Mouse (Mus musculus): ENCODE results near the gene Khdrbs1.

DNA sequence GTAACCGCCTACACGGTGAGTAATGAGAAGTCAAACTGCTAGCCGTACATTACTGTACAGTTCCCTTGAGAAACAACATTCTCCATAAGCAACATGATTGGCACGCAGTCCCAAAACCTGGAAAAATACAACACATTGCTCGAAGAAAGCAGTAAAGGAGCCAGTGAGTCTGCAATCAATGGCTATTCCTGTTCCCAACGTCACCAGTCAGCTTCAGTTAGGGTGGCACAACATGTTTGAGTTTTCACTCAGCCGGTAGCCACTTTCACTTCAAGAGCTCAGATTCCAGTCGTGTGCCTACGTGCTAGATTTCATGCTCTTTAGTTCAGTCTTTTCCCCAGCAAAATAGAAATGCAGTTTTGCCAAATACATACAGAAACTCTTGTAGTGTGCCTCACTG is 25.8 kb downstream of the Khdrbs1 start:
- TF ChIP-seq GATA1 (IDR thresholded peaks at IDR 0.05; ENCODE audit: low read length) (no peak), TAL1 (IDR thresholded peaks at IDR 0.05; ENCODE audit: low read length) (no peak)

All from erythroblast, embryonic 14.5 days (primary cell).